Mouse (Mus musculus) MEL (cell line): Measurements from ENCODE around the gene Erf. TPM values are rescaled to one million over a fixed set of nuclear protein-coding genes. Genes with fewer than 3 reads are reported as not detected.

Experiments used
- DNase-seq: peaks from one replicate; pipeline ENCODE4 v3.0.0; 2011; ENCODE audit warnings: low read depth, low spot score
- H3K27ac ChIP-seq: 2 replicates; pipeline ENCODE4 v1.5.1; 2012; ENCODE audit warnings: low read depth, mild to moderate bottlenecking, control low read depth, low read length, moderate library complexity; ENCODE audit not compliant: control insufficient read depth
- H3K27me3 ChIP-seq, 2 experiments: fragments of 150-350 bp in 1 of 2; sonication (generic) in 1 of 2; 2 replicates each; pipeline ENCODE4 v1.6.1; 2012; ENCODE audit warnings: low read length in 2 of 2, mild to moderate bottlenecking in 2 of 2, improper control_type of control experiment in 1 of 2, moderate library complexity in 1 of 2; ENCODE audit not compliant: insufficient read depth in 2 of 2, control insufficient read depth in 1 of 2
- H3K36me3 ChIP-seq, 2 experiments: 2 replicates each; pipeline ENCODE4 v1.6.1; 2012 to 2014; ENCODE audit warnings: low read length in 2 of 2, improper control_type of control experiment in 1 of 2, inconsistent platforms in 1 of 2, mild to moderate bottlenecking in 1 of 2; ENCODE audit not compliant: insufficient read depth in 2 of 2, control insufficient read depth in 1 of 2
- H3K4me1 ChIP-seq, 2 experiments: fragments of 150-350 bp in 1 of 2; sonication (generic) in 1 of 2; 2 replicates each; pipeline ENCODE4 v1.6.1; 2012; ENCODE audit warnings: low read length in 2 of 2, improper control_type of control experiment in 1 of 2, mild to moderate bottlenecking in 1 of 2; ENCODE audit not compliant: insufficient read depth in 2 of 2, control insufficient read depth in 1 of 2
- H3K4me3 ChIP-seq, 2 experiments: fragments of 150-350 bp in 1 of 2; sonication (generic) in 1 of 2; 2 replicates each; pipeline ENCODE4 v1.5.1; 2012; ENCODE audit warnings: low read depth in 2 of 2, low read length in 2 of 2, mild to moderate bottlenecking in 2 of 2, moderate library complexity in 2 of 2, control low read depth in 1 of 2, improper control_type of control experiment in 1 of 2; ENCODE audit not compliant: control insufficient read depth in 1 of 2, insufficient read depth in 1 of 2
- H3K79me2 ChIP-seq: 2 replicates; pipeline ENCODE4 v1.6.1; 2012; ENCODE audit warnings: mild to moderate bottlenecking, low read length, moderate library complexity; ENCODE audit not compliant: control insufficient read depth, poor library complexity, insufficient read depth
- H3K9ac ChIP-seq: 2 replicates; pipeline ENCODE4 v1.6.1; 2012; ENCODE audit warnings: low read depth, mild to moderate bottlenecking, control low read depth, low read length, moderate library complexity; ENCODE audit not compliant: control insufficient read depth, poor library complexity, severe bottlenecking
- H3K9me3 ChIP-seq: fragments of 150-350 bp; sonication (generic); replicated peaks from 2 replicates; pipeline ENCODE4 v1.6.1; 2012; ENCODE audit warnings: mild to moderate bottlenecking, low read length, improper control_type of control experiment, moderate library complexity; ENCODE audit not compliant: insufficient read depth
- BHLHE40 ChIP-seq: IDR thresholded peaks from 2 replicates; pipeline ENCODE4 v1.6.1; 2012; ENCODE audit warnings: low read depth, mild to moderate bottlenecking, inconsistent platforms, low read length, improper control_type of control experiment, borderline replicate concordance
- CHD1 ChIP-seq: IDR thresholded peaks from 2 replicates; pipeline ENCODE4 v1.6.1; 2012; ENCODE audit warnings: low read depth, mild to moderate bottlenecking, inconsistent platforms, low read length, improper control_type of control experiment
- CHD2 ChIP-seq: IDR thresholded peaks from 2 replicates; pipeline ENCODE4 v1.6.1; 2011; ENCODE audit warnings: low read length, improper control_type of control experiment
- CTCF ChIP-seq, 3 experiments: IDR thresholded peaks in 2 of 3; conservative IDR thresholded peaks in 1 of 3; 2 replicates each; pipeline ENCODE4 v1.5.1; 2011 to 2012; ENCODE audit warnings: low read length in 3 of 3, low read depth in 2 of 3, mild to moderate bottlenecking in 2 of 3, improper control_type of control experiment in 1 of 3, inconsistent platforms in 1 of 3, mixed read lengths in 1 of 3, moderate library complexity in 1 of 3; ENCODE audit not compliant: control insufficient read depth in 1 of 3, insufficient read depth in 1 of 3, poor library complexity in 1 of 3, severe bottlenecking in 1 of 3
- E2F4 ChIP-seq: IDR thresholded peaks from 2 replicates; pipeline ENCODE4 v1.6.1; 2011; ENCODE audit warnings: low read depth, low read length, improper control_type of control experiment, borderline replicate concordance
- EP300 ChIP-seq, 2 experiments: IDR thresholded peaks; 2 replicates each; pipeline ENCODE4 v1.6.1; 2011; ENCODE audit warnings: improper control_type of control experiment in 2 of 2, low read length in 2 of 2, low read depth in 1 of 2, mild to moderate bottlenecking in 1 of 2
- ETS1 ChIP-seq: IDR thresholded peaks from 2 replicates; pipeline ENCODE4 v1.6.1; 2012; ENCODE audit warnings: low read depth, mild to moderate bottlenecking, inconsistent platforms, low read length, improper control_type of control experiment, moderate library complexity
- GABPA ChIP-seq: IDR thresholded peaks from 2 replicates; pipeline ENCODE4 v1.6.1; 2012; ENCODE audit warnings: low read depth, mild to moderate bottlenecking, inconsistent platforms, low read length, improper control_type of control experiment, moderate library complexity
- GATA1 ChIP-seq: IDR thresholded peaks from 2 replicates; pipeline ENCODE4 v1.6.1; 2011; ENCODE audit warnings: low read depth, low read length, improper control_type of control experiment
- HCFC1 ChIP-seq: IDR thresholded peaks from 2 replicates; pipeline ENCODE4 v1.6.1; 2012; ENCODE audit warnings: low read depth, mild to moderate bottlenecking, inconsistent platforms, low read length, improper control_type of control experiment, moderate library complexity
- JUND ChIP-seq: IDR thresholded peaks from 2 replicates; pipeline ENCODE4 v1.6.1; 2011; ENCODE audit warnings: low read depth, mild to moderate bottlenecking, improper control_type of control experiment, low read length
- MAFK ChIP-seq: IDR thresholded peaks from 2 replicates; pipeline ENCODE4 v1.6.1; 2011; ENCODE audit warnings: low read depth, mild to moderate bottlenecking, low read length, improper control_type of control experiment, borderline replicate concordance
- MAX ChIP-seq: IDR thresholded peaks from 2 replicates; pipeline ENCODE4 v1.6.1; 2011; ENCODE audit warnings: low read length, improper control_type of control experiment
- MAZ ChIP-seq: IDR thresholded peaks from 2 replicates; pipeline ENCODE4 v1.6.1; 2012; ENCODE audit warnings: low read depth, mild to moderate bottlenecking, inconsistent platforms, low read length, improper control_type of control experiment
- MEF2A ChIP-seq: IDR thresholded peaks from 2 replicates; pipeline ENCODE4 v1.6.1; 2014; ENCODE audit warnings: low read depth, mild to moderate bottlenecking, inconsistent platforms, low read length, improper control_type of control experiment; ENCODE audit not compliant: poor library complexity, insufficient replicate concordance, severe bottlenecking; ENCODE audit errors: extremely low read depth
- MXI1 ChIP-seq: IDR thresholded peaks from 2 replicates; pipeline ENCODE4 v1.6.1; 2011; ENCODE audit warnings: mild to moderate bottlenecking, low read depth, low read length, improper control_type of control experiment
- MYB ChIP-seq: IDR thresholded peaks from 2 replicates; pipeline ENCODE4 v1.6.1; 2011; ENCODE audit warnings: mild to moderate bottlenecking, low read depth, low read length, improper control_type of control experiment
- NELFE ChIP-seq: IDR thresholded peaks from 2 replicates; pipeline ENCODE4 v1.6.1; 2011; ENCODE audit warnings: low read depth, low read length, improper control_type of control experiment
- NRF1 ChIP-seq: IDR thresholded peaks from 2 replicates; pipeline ENCODE4 v1.6.1; 2014; ENCODE audit warnings: low read depth, mild to moderate bottlenecking, inconsistent platforms, low read length, improper control_type of control experiment, moderate library complexity; ENCODE audit not compliant: poor library complexity, insufficient read depth, severe bottlenecking
- POLR2A ChIP-seq, 2 experiments: IDR thresholded peaks; 2 replicates each; pipeline ENCODE4 v1.6.1; 2011 to 2012; ENCODE audit warnings: low read length in 2 of 2, mild to moderate bottlenecking in 2 of 2, control low read depth in 1 of 2, improper control_type of control experiment in 1 of 2, low read depth in 1 of 2, moderate library complexity in 1 of 2; ENCODE audit not compliant: control insufficient read depth in 1 of 2, insufficient read depth in 1 of 2, poor library complexity in 1 of 2
- POLR2AphosphoS2 ChIP-seq: IDR thresholded peaks from 2 replicates; pipeline ENCODE4 v1.6.1; 2011; ENCODE audit warnings: low read length, improper control_type of control experiment
- RAD21 ChIP-seq: IDR thresholded peaks from 2 replicates; pipeline ENCODE4 v1.6.1; 2011; ENCODE audit warnings: mild to moderate bottlenecking, low read depth, low read length, improper control_type of control experiment
- RCOR1 ChIP-seq: IDR thresholded peaks from 2 replicates; pipeline ENCODE4 v1.6.1; 2012; ENCODE audit warnings: low read depth, mild to moderate bottlenecking, inconsistent platforms, low read length, improper control_type of control experiment
- SMC3 ChIP-seq: IDR thresholded peaks from 2 replicates; pipeline ENCODE4 v1.6.1; 2011; ENCODE audit warnings: low read depth, low read length, improper control_type of control experiment
- TAL1 ChIP-seq: IDR thresholded peaks from 2 replicates; pipeline ENCODE4 v1.6.1; 2012; ENCODE audit warnings: mild to moderate bottlenecking, inconsistent platforms, low read length, moderate library complexity, mixed read lengths
- TBP ChIP-seq: IDR thresholded peaks from 2 replicates; pipeline ENCODE4 v1.8.0; 2011; ENCODE audit warnings: low read depth, low read length, improper control_type of control experiment
- USF1 ChIP-seq: IDR thresholded peaks from 2 replicates; pipeline ENCODE4 v1.6.1; 2014; ENCODE audit warnings: low read depth, mild to moderate bottlenecking, inconsistent platforms, low read length, improper control_type of control experiment, moderate library complexity
- USF2 ChIP-seq, 2 experiments: IDR thresholded peaks; 2 replicates each; pipeline ENCODE4 v1.6.1; 2011 to 2012; ENCODE audit warnings: improper control_type of control experiment in 2 of 2, low read length in 2 of 2, borderline replicate concordance in 1 of 2, inconsistent platforms in 1 of 2, low read depth in 1 of 2, mild to moderate bottlenecking in 1 of 2; ENCODE audit not compliant: insufficient read depth in 1 of 2
- ZC3H11A ChIP-seq: IDR thresholded peaks from 2 replicates; pipeline ENCODE4 v1.6.1; 2012; ENCODE audit warnings: low read depth, mild to moderate bottlenecking, inconsistent platforms, low read length, improper control_type of control experiment
- ZMIZ1 ChIP-seq: IDR thresholded peaks from 2 replicates; pipeline ENCODE4 v1.6.1; 2012; ENCODE audit warnings: low read depth, mild to moderate bottlenecking, inconsistent platforms, low read length, improper control_type of control experiment, moderate library complexity
- ZNF384 ChIP-seq: IDR thresholded peaks from 2 replicates; pipeline ENCODE4 v1.6.1; 2012; ENCODE audit warnings: low read depth, mild to moderate bottlenecking, inconsistent platforms, low read length, improper control_type of control experiment
- polyA plus RNA-seq, 2 experiments: library from polyadenylated mRNA; stranded (reverse) in 1 of 2; unstranded in 1 of 2; fragments of >175 nt in 1 of 2; fragments of >200 nt in 1 of 2; gene quantifications; 2 replicates each; pipeline versions ENCODE4 v1.2.1 to v1.2.4; 2012; ENCODE audit warnings: low replicate concordance in 2 of 2, low read depth in 1 of 2; ENCODE audit not compliant: insufficient read length in 2 of 2, insufficient read depth in 1 of 2, missing spikeins in 1 of 2
- total RNA-seq: library from RNA; depleted of rRNA; stranded (reverse); fragments of 300-350 nt; gene quantifications from 2 replicates; pipeline ENCODE4 v1.2.3, GENCODE M21; 2012

Gene Erf
- total and polyA plus RNA-seq, 3 experiments: 24.6 to 33.2 TPM; not detected in 1

- Histone ChIP-seq H3K4me1 (peaks cover 3 to 42% of the 10 kb centered on the region in 2 experiments), H3K27ac (peak overlapping the region; percentile 92), H3K9me3 (no peaks in the 10 kb centered on the region), H3K9ac (no peak overlapping the region), H3K79me2 (peaks cover 12% of the 10 kb centered on the region), H3K27me3 (no peaks in the 10 kb centered on the region), H3K4me3 (no peak overlapping the region), H3K36me3 (peaks cover 5 to 27% of the 10 kb centered on the region in 2 experiments)
- TF ChIP-seq CHD2 (no peak), GATA1 (no peak), MAX (no peak), NELFE (no peak), RCOR1 (no peak), POLR2AphosphoS2 (no peak), CHD1 (no peak), GABPA (no peak), ZMIZ1 (no peak), MXI1 (no peak), TAL1 (no peak), POLR2A (IDR thresholded peaks at IDR 0.05; ENCODE audit: control insufficient read depth in 1 of 2, insufficient read depth in 1 of 2, low read depth in 1 of 2, low read length in 2 of 2, poor library complexity in 1 of 2) (no peak), SMC3 (no peak), JUND (no peak), ETS1 (no peak)
- DNase-seq: no peak
These were observed 36.4 kb downstream of the Erf start for GRCm38 (mm10) chr7:25214172-25214571.

- Histone ChIP-seq H3K4me1 (peaks cover 3 to 40% of the 10 kb centered on the region in 2 experiments), H3K27me3 (no peaks in the 10 kb centered on the region), H3K27ac (peak overlapping the region; percentile 92), H3K9ac (no peak overlapping the region), H3K36me3 (peaks cover 7 to 24% of the 10 kb centered on the region in 2 experiments), H3K9me3 (no peaks in the 10 kb centered on the region), H3K4me3 (no peak overlapping the region), H3K79me2 (peaks cover 3% of the 10 kb centered on the region)
- peak; percentile 86 for DNase-seq
- peak; percentile 64 for TF ChIP-seq GATA1
- TF ChIP-seq USF2 (IDR thresholded peaks at IDR 0.05; ENCODE audit: borderline replicate concordance in 1 of 2, insufficient read depth in 1 of 2, low read depth in 1 of 2, low read length in 2 of 2): no peak
- no peak for TF ChIP-seq E2F4
- TF ChIP-seq MEF2A: no peak
- TF ChIP-seq BHLHE40: no peak
- peak; percentile 78 for TF ChIP-seq ETS1
- TF ChIP-seq EP300 (IDR thresholded peaks at IDR 0.05; ENCODE audit: low read depth in 1 of 2, low read length in 2 of 2): peak; percentile 85 to 95
- TF ChIP-seq NRF1: no peak
- TF ChIP-seq CHD2: no peak
- no peak for TF ChIP-seq GABPA
- no peak for TF ChIP-seq CHD1
- TF ChIP-seq TAL1: no peak
- TF ChIP-seq MXI1: peak; percentile 75
- TF ChIP-seq USF1: no peak
- TF ChIP-seq RCOR1: peak; percentile 96
- no peak for TF ChIP-seq POLR2AphosphoS2
- no peak for TF ChIP-seq ZC3H11A
- TF ChIP-seq ZNF384: no peak
- no peak for TF ChIP-seq HCFC1
- TF ChIP-seq MYB: peak; percentile 96
- no peak for TF ChIP-seq MAZ
- no peak for TF ChIP-seq CTCF (IDR thresholded peaks at IDR 0.05 in 2 of 3, conservative IDR thresholded peaks at IDR 0.05 in 1 of 3; ENCODE audit: control insufficient read depth in 1 of 3, insufficient read depth in 1 of 3, low read depth in 2 of 3, low read length in 3 of 3, poor library complexity in 1 of 3, severe bottlenecking in 1 of 3)
- TF ChIP-seq RAD21: no peak
- TF ChIP-seq MAFK: no peak
- 0 out of 2 replicates have a peak, but pooled peaks have one; percentile 29 for TF ChIP-seq TBP
These were observed 37.5 kb downstream of the Erf start for GRCm38 (mm10) chr7:25213099-25213498.
